Mouse (Mus musculus) limb, embryonic 14.5 days (tissue): ENCODE results near the gene Sept7. TPM values are rescaled to one million over a fixed set of nuclear protein-coding genes. Genes with fewer than 3 reads are reported as not detected.

Source experiments
- ATAC-seq: fragments of 200-750 bp; cut with Nextera tagmentation; 2 replicates; pipeline ENCODE4 v1.8.0; 2017; ENCODE audit warnings: low read depth, moderate number of reproducible peaks, moderate TSS enrichment; ENCODE audit not compliant: low FRiP score
- DNase-seq: peaks from one replicate; pipeline ENCODE4 v3.0.0-alpha.2; 2015; ENCODE audit warnings: low spot score
- H3K27ac ChIP-seq: fragments of 300-500 bp; sonication (generic); replicated peaks from 2 replicates; pipeline ENCODE4 v1.5.1; 2014; ENCODE audit warnings: low read depth, mild to moderate bottlenecking, low read length, moderate library complexity, mixed read lengths
- H3K27me3 ChIP-seq: fragments of 300-500 bp; sonication (generic); 2 replicates; pipeline ENCODE4 v1.6.1; 2014; ENCODE audit warnings: low read length, mixed read lengths; ENCODE audit not compliant: control insufficient read depth, insufficient read depth
- H3K36me3 ChIP-seq: fragments of 300-500 bp; sonication (generic); 2 replicates; pipeline ENCODE4 v1.6.1; 2014; ENCODE audit warnings: mild to moderate bottlenecking, low read length, moderate library complexity, mixed read lengths; ENCODE audit not compliant: control insufficient read depth, insufficient read depth
- H3K4me1 ChIP-seq: fragments of 300-500 bp; sonication (generic); 2 replicates; pipeline ENCODE4 v1.6.1; 2014; ENCODE audit warnings: antibody characterized with exemption, low read length, mixed read lengths; ENCODE audit not compliant: control insufficient read depth, insufficient read depth
- H3K4me2 ChIP-seq: fragments of 300-500 bp; sonication (generic); replicated peaks from 2 replicates; pipeline ENCODE4 v1.6.1; 2014; ENCODE audit warnings: low read depth, mild to moderate bottlenecking, low read length, moderate library complexity; ENCODE audit not compliant: severe bottlenecking
- H3K4me3 ChIP-seq: fragments of 300-500 bp; sonication (generic); replicated peaks from 2 replicates; pipeline ENCODE4 v1.5.1; 2014; ENCODE audit warnings: low read length
- H3K9ac ChIP-seq: fragments of 300-500 bp; sonication (generic); 2 replicates; pipeline ENCODE4 v1.6.1; 2014; ENCODE audit warnings: mild to moderate bottlenecking, low read depth, low read length, moderate library complexity; ENCODE audit not compliant: severe bottlenecking
- H3K9me3 ChIP-seq: fragments of 300-500 bp; sonication (generic); 2 replicates; pipeline ENCODE4 v1.6.1; 2016; ENCODE audit warnings: low read length; ENCODE audit not compliant: control insufficient read depth
- POLR2A ChIP-seq: fragments of 200-500 bp; IDR thresholded peaks from 2 replicates; pipeline ENCODE4 v1.8.0; 2012; ENCODE audit warnings: inconsistent platforms, mild to moderate bottlenecking, moderate library complexity, borderline replicate concordance; ENCODE audit not compliant: insufficient read depth, insufficient read length; ENCODE audit errors: extremely low read depth
- WGBS: fragments of 180-500 bp; shearing (Covaris S2); extraction: QIAGEN DNeasy Blood & Tissue Kit; methylation state at CpG from one replicate; pipeline ENCODE4 v1.1.7; 2014; 5-methylcytosine and 5-hydroxymethylcytosine counted together
- polyA plus RNA-seq, 2 experiments: library from polyadenylated mRNA; depleted of rRNA in 1 of 2; stranded (reverse) in 1 of 2; unstranded in 1 of 2; fragments of >200 nt; fragmentation: Nextera tagmentation in 1 of 2; extraction: Ambion mirVana in 1 of 2; gene quantifications; 2 replicates each; pipeline versions ENCODE4 v1.2.1 to v1.2.3; 2012 to 2014

Sept7 gene
- polyA plus RNA-seq, 2 experiments: 129 to 288 TPM

DNA sequence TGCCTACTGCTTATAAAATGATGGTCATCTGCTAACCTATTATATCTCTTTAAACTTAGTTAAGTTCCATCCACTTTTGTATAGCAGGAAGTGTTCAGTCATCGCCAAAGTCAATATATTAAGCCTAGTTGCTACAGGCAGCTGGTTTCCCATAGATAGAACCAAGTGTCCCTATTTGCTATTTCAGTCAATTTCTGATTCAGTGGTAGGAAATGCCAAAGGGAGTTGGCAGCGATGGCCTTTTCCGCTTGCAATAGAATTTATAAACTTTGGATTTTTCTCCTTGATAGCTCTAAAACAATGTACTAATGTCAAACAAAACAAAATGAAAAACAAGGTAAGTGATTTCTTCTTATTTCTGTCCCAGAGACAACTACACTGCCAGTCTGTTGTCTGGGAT lies 5.7 kb upstream of the Sept7 start:
- ATAC-seq: no peak
- WGBS: 92% methylated on average over 3 of the region's 3 CpGs

DNA sequence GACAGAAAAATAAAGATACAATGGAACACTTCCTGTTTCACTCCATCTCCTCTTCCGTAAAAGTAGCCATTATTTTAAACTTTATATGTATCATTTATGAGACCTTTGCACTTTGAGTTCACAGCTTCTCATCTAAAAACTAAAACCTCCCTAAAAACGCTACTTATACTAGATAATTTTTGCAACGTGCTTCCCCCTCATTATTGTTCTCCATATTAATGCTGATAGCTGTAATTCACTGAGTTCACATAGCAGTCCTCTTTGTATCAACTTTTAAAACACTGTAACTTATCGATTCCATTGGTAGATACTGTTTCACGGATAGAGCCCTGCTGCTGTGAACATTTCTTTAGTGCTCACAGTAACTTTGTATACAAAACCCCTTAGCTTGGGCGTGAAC lies 1.1 kb upstream of the Sept7 start:
- no peak for DNase-seq
- Histone ChIP-seq H3K27ac (peak overlapping the region; percentile 99), H3K4me1 (peaks cover 16% of the 10 kb centered on the region), H3K36me3 (no peaks in the 10 kb centered on the region; the same call in 1 of the 2 replicates), H3K4me2 (peak overlapping the region; percentile 74), H3K9ac (peak overlapping the region; percentile 99), H3K4me3 (peak overlapping the region; percentile 99), H3K9me3 (no peaks in the 10 kb centered on the region), H3K27me3 (no peaks in the 10 kb centered on the region)
- no peak for TF ChIP-seq POLR2A
- no peak for ATAC-seq
- 7% methylated on average over 6 of the region's 6 CpGs for WGBS

More for the DNA sequence above, 5.7 kb upstream of the Sept7 start:
- Histone ChIP-seq H3K27me3 (no peaks in the 10 kb centered on the region), H3K9ac (no peak overlapping the region), H3K4me2 (no peak overlapping the region), H3K36me3 (no peaks in the 10 kb centered on the region; the same call in 1 of the 2 replicates), H3K4me3 (no peak overlapping the region), H3K9me3 (no peaks in the 10 kb centered on the region), H3K4me1 (0 out of 2 replicates have a peak, but pooled peaks cover 3% of the 10 kb centered on the region), H3K27ac (no peak overlapping the region)
- no peak for DNase-seq
- no peak for TF ChIP-seq POLR2A

DNA sequence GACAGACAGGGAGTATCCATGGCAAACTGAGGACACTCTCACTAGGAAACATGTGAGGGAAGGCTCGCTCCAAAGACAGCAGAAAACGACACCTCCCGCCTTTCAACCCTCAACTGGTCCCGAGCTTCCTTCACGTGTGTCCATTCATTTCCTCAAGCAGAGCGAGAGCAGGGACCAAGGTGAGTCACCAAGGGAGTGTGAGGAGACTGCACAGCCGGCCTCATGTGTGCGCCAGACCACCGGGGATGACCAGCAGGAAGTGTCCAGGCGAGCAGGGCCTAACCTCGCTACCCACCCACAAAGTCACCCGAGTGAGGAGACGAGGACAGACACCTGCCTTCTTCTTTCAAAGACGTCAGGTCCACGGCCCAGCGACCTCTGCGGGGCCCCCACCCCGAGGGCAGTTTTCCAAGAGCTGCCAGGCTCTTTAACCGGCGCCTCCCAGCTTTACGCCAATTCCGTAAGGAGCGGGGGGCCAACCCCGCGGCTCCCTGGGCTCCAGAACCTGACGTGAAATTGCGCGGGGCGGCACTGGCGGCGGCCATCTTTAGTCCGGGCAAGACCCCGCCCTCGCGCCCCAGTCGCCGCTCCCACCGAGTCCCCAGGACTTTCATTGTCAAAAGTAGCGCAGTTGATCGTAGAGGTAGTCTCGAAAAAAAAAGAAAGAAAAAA lies 492 bp upstream of the Sept7 start:
- under 1% methylated on average over 40 of the region's 41 CpGs for WGBS
- peak; percentile 83 for DNase-seq
- TF ChIP-seq POLR2A: no peak

DNA sequence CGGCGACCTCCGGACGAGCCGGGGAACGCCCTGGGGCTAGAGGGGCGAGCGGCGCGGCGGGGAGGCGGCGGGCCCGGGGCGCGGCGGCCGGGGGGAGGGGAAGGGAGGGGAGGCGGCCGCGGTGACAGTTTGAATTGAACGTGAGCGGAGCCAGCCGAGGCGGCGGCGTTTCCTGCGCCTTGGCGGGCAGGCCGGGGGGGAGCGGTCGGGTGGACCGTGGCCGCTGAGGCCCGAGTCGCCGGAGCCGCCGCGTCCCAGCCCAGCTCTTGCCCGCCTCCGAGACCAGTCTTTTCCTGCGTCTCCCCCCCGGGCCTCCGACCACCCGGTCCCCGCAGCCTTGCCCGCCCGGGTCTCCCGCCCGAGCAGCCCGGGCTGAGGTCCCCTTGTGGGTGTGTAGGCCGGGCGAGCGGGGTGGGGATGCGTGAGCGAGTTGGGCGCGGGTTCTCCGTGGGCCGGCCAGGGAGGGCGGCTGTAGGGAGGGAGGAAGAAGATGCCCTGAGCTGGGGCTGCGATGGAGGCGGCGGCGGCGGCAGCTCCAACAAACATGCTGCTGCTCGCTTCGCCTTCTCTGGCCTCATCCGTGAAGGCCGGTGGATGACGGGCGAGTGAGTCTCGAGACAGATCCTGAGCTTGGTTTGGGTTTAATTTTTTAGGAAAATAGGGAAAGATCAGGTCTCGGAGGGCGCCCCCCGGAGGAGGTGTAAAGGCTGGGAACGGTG lies 679 bp downstream of the Sept7 start:
- peak; percentile 3; the same call in 1 of the 2 replicates for ATAC-seq
- H3K27me3 ChIP-seq: no peaks in the 10 kb centered on the region

More for the DNA sequence above, 492 bp upstream of the Sept7 start:
- Histone ChIP-seq H3K4me1 (peaks cover 16% of the 10 kb centered on the region), H3K36me3 (no peaks in the 10 kb centered on the region; the same call in 1 of the 2 replicates), H3K9ac (peak overlapping the region; percentile 99), H3K9me3 (no peaks in the 10 kb centered on the region), H3K27ac (peak overlapping the region; percentile 99), H3K27me3 (no peaks in the 10 kb centered on the region), H3K4me2 (peak overlapping the region; percentile 74), H3K4me3 (peak overlapping the region; percentile 99)
- peak; percentile 91 for ATAC-seq

DNA sequence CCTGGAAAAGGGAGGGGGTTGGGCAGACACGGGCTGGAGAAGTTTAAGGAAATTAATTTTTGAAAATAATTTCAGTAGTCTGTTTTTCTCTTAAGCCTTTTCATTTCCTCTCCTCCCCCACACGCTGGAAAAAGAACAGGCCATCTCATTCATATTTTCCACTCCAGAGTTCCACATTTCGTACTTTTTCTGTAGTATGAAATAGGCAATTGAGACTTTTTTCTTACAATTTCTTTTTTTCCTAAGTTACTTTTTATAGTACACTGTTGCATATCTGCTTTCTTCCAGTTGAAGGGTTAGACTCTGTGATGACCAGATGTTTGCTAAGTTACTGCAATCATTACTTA lies 1.2 kb downstream of the Sept7 start:
- WGBS: 5% methylated on average over 3 of the region's 3 CpGs
- no peak for ATAC-seq
- H3K4me2 ChIP-seq: peak overlapping the region; percentile 46
- no peak for TF ChIP-seq POLR2A
- DNase-seq: no peak
- peak overlapping the region; percentile 99 for H3K27ac ChIP-seq
- no peaks in the 10 kb centered on the region for H3K9me3 ChIP-seq
- H3K4me3 ChIP-seq: peak overlapping the region; percentile 99
- no peaks in the 10 kb centered on the region for H3K36me3 ChIP-seq
- H3K4me1 ChIP-seq: peaks cover 16% of the 10 kb centered on the region
- H3K9ac ChIP-seq: peak overlapping the region; percentile 99
- H3K27me3 ChIP-seq: no peaks in the 10 kb centered on the region

More for the DNA sequence above, 679 bp downstream of the Sept7 start:
- peak overlapping the region; percentile 99 for H3K27ac ChIP-seq
- TF ChIP-seq POLR2A: no peak
- H3K4me1 ChIP-seq: peaks cover 16% of the 10 kb centered on the region
- peak; percentile 42 for DNase-seq
- H3K36me3 ChIP-seq: no peaks in the 10 kb centered on the region
- peak overlapping the region; percentile 99 for H3K4me3 ChIP-seq
- WGBS: 4% methylated on average over 34 of the region's 78 CpGs
- peak overlapping the region; percentile 74 for H3K4me2 ChIP-seq
- H3K9me3 ChIP-seq: no peaks in the 10 kb centered on the region
- peak overlapping the region; percentile 99 for H3K9ac ChIP-seq
